ENCODE assay signal across 9 mouse cellular contexts in the genomic region with DNA sequence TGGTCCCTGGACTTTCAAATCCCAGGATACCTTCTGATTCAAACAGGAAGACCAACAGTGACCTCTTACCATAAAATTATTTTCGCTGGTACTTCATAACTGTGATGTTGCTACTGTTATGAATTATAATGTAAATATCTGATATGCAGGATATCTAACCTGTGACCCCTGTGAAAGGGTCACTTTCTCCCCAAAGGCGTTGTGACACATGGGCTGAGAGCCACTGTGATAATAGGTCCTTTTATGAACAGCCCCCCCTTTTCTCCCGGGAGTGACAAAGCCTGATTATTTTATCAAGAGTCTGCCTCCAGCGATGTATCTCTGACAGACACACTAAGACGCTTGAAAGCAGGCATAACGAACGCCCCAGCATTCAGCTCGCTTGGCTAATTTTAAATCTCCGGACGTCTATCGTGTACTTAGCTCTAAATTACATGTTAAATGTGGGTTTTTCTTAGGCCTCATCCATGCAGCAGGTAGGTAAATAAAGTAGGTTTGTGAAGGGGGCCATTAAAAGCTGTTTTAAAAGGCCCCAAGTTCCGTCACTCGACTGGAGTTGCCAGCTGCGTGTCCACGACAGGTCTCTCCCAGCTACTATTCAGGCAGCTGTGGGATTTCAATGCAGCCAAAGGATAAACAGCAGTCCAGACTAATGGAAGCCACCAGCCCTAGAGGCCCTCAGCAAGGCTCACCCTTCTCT. TPM values are rescaled to one million over a fixed set of nuclear protein-coding genes. Genes with fewer than 3 reads are reported as not detected.
DNase-seq lines count a peak whose midpoint lies in the region; ATAC-seq lines count a peak whose summit lies in the region.
"Had no signal": no experiment of that assay in that cellular context is flagged by ENCODE, and none has a peak within 500 bp of the region (broad histone marks: within the 10 kb centered on the region; RNA-seq: fewer than 3 reads in every experiment).

No protein-coding gene starts in this region.

- no peaks in the 10 kb centered on the region for H3K36me3 ChIP-seq in heart, embryonic 14.5 days (ENCODE audit: control insufficient read depth, insufficient read depth, low read length)
- H3K36me3 ChIP-seq in embryonic facial prominence, embryonic 11.5 days (replicated peaks; ENCODE audit: control insufficient read depth, insufficient read depth, low read depth, low read length) = no peaks in the 10 kb centered on the region
- H3K36me3 ChIP-seq in hindbrain, embryonic 15.5 days = no peaks in the 10 kb centered on the region
- no peaks in the 10 kb centered on the region for H3K36me3 ChIP-seq in midbrain, embryonic 12.5 days

- H3K4me1 ChIP-seq in heart, embryonic 14.5 days (ENCODE audit: control insufficient read depth in 2 of 2, insufficient read depth in 2 of 2, low read length in 2 of 2) = peaks cover 2 to 6% of the 10 kb centered on the region in 2 experiments; a peak in 1 of 4 replicates
- no peaks in the 10 kb centered on the region for H3K4me1 ChIP-seq in embryonic facial prominence, embryonic 11.5 days (ENCODE audit: control insufficient read depth, insufficient read depth, low read length)
- H3K4me1 ChIP-seq in hindbrain, embryonic 15.5 days (replicated peaks) = peaks cover 12% of the 10 kb centered on the region
- H3K4me1 ChIP-seq in midbrain, embryonic 12.5 days = peaks cover 13% of the 10 kb centered on the region

- no peaks in the 10 kb centered on the region for H3K9me3 ChIP-seq in heart, embryonic 14.5 days (ENCODE audit: control insufficient read depth, low read length)
- no peaks in the 10 kb centered on the region for H3K9me3 ChIP-seq in embryonic facial prominence, embryonic 11.5 days (replicated peaks; ENCODE audit: control insufficient read depth, low read length)
- no peaks in the 10 kb centered on the region for H3K9me3 ChIP-seq in hindbrain, embryonic 15.5 days
- no peaks in the 10 kb centered on the region for H3K9me3 ChIP-seq in midbrain, embryonic 12.5 days

- no peak for ATAC-seq in heart, embryonic 14.5 days (ENCODE audit: insufficient number of reproducible peaks, insufficient read depth, low FRiP score, low read depth)
- no peak for ATAC-seq in embryonic facial prominence, embryonic 11.5 days (replicated peaks; ENCODE audit: insufficient number of reproducible peaks, low FRiP score, low TSS enrichment, low read depth)
- peak; percentile 52; the same call in 1 of the 2 replicates for ATAC-seq in hindbrain, embryonic 15.5 days (ENCODE audit: low FRiP score, low read depth)
- ATAC-seq in midbrain, embryonic 12.5 days (ENCODE audit: low FRiP score, low read depth) = peak; percentile 50

- peak overlapping the region; percentile 62 for H3K9ac ChIP-seq in heart, embryonic 14.5 days (ENCODE audit: low read length)
- H3K9ac ChIP-seq in embryonic facial prominence, embryonic 11.5 days (replicated peaks; ENCODE audit: low read length) = peak overlapping the region; percentile 47
- H3K9ac ChIP-seq in hindbrain, embryonic 15.5 days = no peak overlapping the region
- 0 out of 2 replicates have a peak overlapping the region, but pooled peaks have one; percentile 37 for H3K9ac ChIP-seq in midbrain, embryonic 12.5 days (replicated peaks)

- 17% methylated on average over 15 of the region's 15 CpGs for WGBS in heart, embryonic 14.5 days
- WGBS in embryonic facial prominence, embryonic 11.5 days = 17% methylated on average over 15 of the region's 15 CpGs
- 11% methylated on average over 15 of the region's 15 CpGs for WGBS in hindbrain, embryonic 15.5 days
- WGBS in midbrain, embryonic 12.5 days = 23% methylated on average over 15 of the region's 15 CpGs

- peak overlapping the region; percentile 72 for H3K4me2 ChIP-seq in heart, embryonic 14.5 days (ENCODE audit: low read length)
- peak overlapping the region; percentile 34 for H3K4me2 ChIP-seq in embryonic facial prominence, embryonic 11.5 days (ENCODE audit: low read depth, low read length)
- H3K4me2 ChIP-seq in hindbrain, embryonic 15.5 days = peak overlapping the region; percentile 54
- H3K4me2 ChIP-seq in midbrain, embryonic 12.5 days (replicated peaks) = peak overlapping the region; percentile 53

- H3K4me3 ChIP-seq in heart, embryonic 14.5 days (ENCODE audit: control insufficient read depth in 1 of 2, insufficient read depth in 1 of 2, low read depth in 1 of 2, low read length in 2 of 2) = peak overlapping the region; percentile 38 to 49
- peak overlapping the region; percentile 10; the same call in 1 of the 2 replicates for H3K4me3 ChIP-seq in embryonic facial prominence, embryonic 11.5 days (ENCODE audit: low read depth, low read length)
- H3K4me3 ChIP-seq in hindbrain, embryonic 15.5 days = peak overlapping the region; percentile 22
- peak overlapping the region; percentile 30 for H3K4me3 ChIP-seq in midbrain, embryonic 12.5 days

- no peak overlapping the region for H3K27ac ChIP-seq in heart, embryonic 14.5 days (replicated peaks in 1 of 2; ENCODE audit: control insufficient read depth in 1 of 2, insufficient read depth in 1 of 2, low read depth in 2 of 2, low read length in 2 of 2)
- no peak overlapping the region for H3K27ac ChIP-seq in embryonic facial prominence, embryonic 11.5 days (replicated peaks; ENCODE audit: low read depth, low read length)
- H3K27ac ChIP-seq in hindbrain, embryonic 15.5 days (replicated peaks) = 0 out of 2 replicates have a peak overlapping the region, but pooled peaks have one; percentile 14
- peak overlapping the region; percentile 15 for H3K27ac ChIP-seq in midbrain, embryonic 12.5 days (replicated peaks)
- H3K27ac ChIP-seq: macrophage had no signal

- no peak for DNase-seq in heart, adult 8-10 months (ENCODE audit: low spot score)
- DNase-seq in embryonic facial prominence, embryonic 11.5 days (ENCODE audit: low spot score) = peak; percentile 37
- DNase-seq in urinary bladder, postnatal 25 days (ENCODE audit: low spot score) = no peak
- DNase-seq in cerebellum, postnatal 36 days = no peak
- DNase-seq in adrenal gland, postnatal 14 days = no peak

- H3K27me3 ChIP-seq in heart, embryonic 14.5 days (ENCODE audit: control insufficient read depth, insufficient read depth, low read length) = no peaks in the 10 kb centered on the region
- no peaks in the 10 kb centered on the region for H3K27me3 ChIP-seq in embryonic facial prominence, embryonic 11.5 days (ENCODE audit: control insufficient read depth, insufficient read depth, low read length)
- H3K27me3 ChIP-seq in hindbrain, embryonic 15.5 days = no peaks in the 10 kb centered on the region
- no peaks in the 10 kb centered on the region; the same call in 1 of the 2 replicates for H3K27me3 ChIP-seq in midbrain, embryonic 12.5 days

RNA-seq across cellular contexts. Expression of gene Lrrc38, which starts 24.5 kb away (rescaled TPM):
- 0.24 and 0.47 TPM in 2 replicates for polyA plus RNA-seq in heart, embryonic 14.5 days (2014; fragmentation: Nextera tagmentation; extraction: Ambion mirVana)
- under 1 TPM in 1 of 4 experiments, not detected in 3; 0.14 TPM for total RNA-seq in heart, adult 8-10 months (2022)
- 0.11 and 0.14 TPM in 2 replicates for polyA plus RNA-seq in embryonic facial prominence, embryonic 11.5 days (2014; fragmentation: Nextera tagmentation; extraction: Ambion mirVana)
- 0.33 and 0.43 TPM in 2 replicates for polyA plus RNA-seq in hindbrain, embryonic 15.5 days (2015; fragmentation: Nextera tagmentation; extraction: Ambion mirVana)
- 0.16 and 0.37 TPM in 2 replicates for polyA plus RNA-seq in midbrain, embryonic 12.5 days (2016; fragmentation: Nextera tagmentation; extraction: Ambion mirVana)
- not detected in 2 replicates for total RNA-seq in adrenal gland, postnatal 14 days (2021)
- polyA plus RNA-seq: macrophage had no signal

RNA-seq across cellular contexts. Expression of gene Pdpn, which starts 25.7 kb away (rescaled TPM):
- 24.5 and 26.9 TPM in 2 replicates for polyA plus RNA-seq in heart, embryonic 14.5 days (2014; fragmentation: Nextera tagmentation; extraction: Ambion mirVana)
- 1 to 10 TPM; 5.0 to 7.2 (median 5.6) TPM for total RNA-seq in heart, adult 8-10 months (2022)
- polyA plus RNA-seq in embryonic facial prominence, embryonic 11.5 days (2014; fragmentation: Nextera tagmentation; extraction: Ambion mirVana) = 44.9 and 46.9 TPM in 2 replicates
- 53.3 and 55.1 TPM in 2 replicates for polyA plus RNA-seq in hindbrain, embryonic 15.5 days (2015; fragmentation: Nextera tagmentation; extraction: Ambion mirVana)
- 101 and 109 TPM in 2 replicates for polyA plus RNA-seq in midbrain, embryonic 12.5 days (2016; fragmentation: Nextera tagmentation; extraction: Ambion mirVana)
- 5.9 and 8.4 TPM in 2 replicates for total RNA-seq in adrenal gland, postnatal 14 days (2021)

Comparison
In these comparisons a context has a peak if more than half of its experiments do, and no peak if none do; other contexts are left out.
1. ATAC-seq: peak in hindbrain, embryonic 15.5 days (single experiment) and midbrain, embryonic 12.5 days (single experiment); none in heart, embryonic 14.5 days (single experiment) and embryonic facial prominence, embryonic 11.5 days (single experiment).
2. H3K27ac ChIP-seq: peak in hindbrain, embryonic 15.5 days (single experiment) and midbrain, embryonic 12.5 days (single experiment); none in heart, embryonic 14.5 days (0 of 2) and embryonic facial prominence, embryonic 11.5 days (single experiment).
3. Peak in every context shown above with its lines, with median percentiles within 50 percentile points of each other: H3K4me2 ChIP-seq and H3K4me3 ChIP-seq.